Mouse (Mus musculus) megakaryocyte, embryonic 14.5 days (primary cell): ENCODE measurements around the gene Ccl22. TPM values are rescaled to one million over a fixed set of nuclear protein-coding genes. Genes with fewer than 3 reads are reported as not detected.

ENCODE experiments used
- H3K27me3 ChIP-seq: replicated peaks from 2 replicates; pipeline ENCODE3; 2012; ENCODE audit warnings: inconsistent platforms
- H3K36me3 ChIP-seq: replicated peaks from 2 replicates; pipeline ENCODE3; 2012; ENCODE audit warnings: low read length, inconsistent platforms, mixed read lengths
- H3K4me1 ChIP-seq: 2 replicates; pipeline ENCODE4 v1.6.1; 2012; ENCODE audit warnings: inconsistent platforms
- H3K4me3 ChIP-seq: replicated peaks from 2 replicates; pipeline ENCODE3; 2012; ENCODE audit warnings: moderate library complexity, mild to moderate bottlenecking, inconsistent platforms
- H3K9me3 ChIP-seq: 2 replicates; pipeline ENCODE4 v1.6.1; 2012; ENCODE audit warnings: inconsistent platforms
- FLI1 ChIP-seq: IDR thresholded peaks from 2 replicates; pipeline ENCODE4 v1.6.1; 2012; ENCODE audit warnings: low read length, inconsistent platforms, mixed read lengths
- GATA1 ChIP-seq: IDR thresholded peaks from 3 replicates; pipeline ENCODE4 v1.6.1; 2012; ENCODE audit warnings: mixed read lengths, low read length, inconsistent platforms, borderline replicate concordance
- polyA plus RNA-seq: library from polyadenylated mRNA; stranded (reverse); fragments of >175 nt; gene quantifications from 2 replicates; pipeline ENCODE4 v1.2.3, GENCODE M21; 2012; ENCODE audit warnings: low replicate concordance; ENCODE audit not compliant: insufficient read depth

Ccl22 gene
- polyA plus RNA-seq, 1 experiment = 0.30 TPM

GRCm38 (mm10) chr8:94733821-94734465 is 11.4 kb upstream of the Ccl22 start:
- H3K4me1 ChIP-seq = peaks cover 51% of the 10 kb centered on the region
- peak overlapping the region; percentile 65 for H3K4me3 ChIP-seq
- H3K36me3 ChIP-seq = no peaks in the 10 kb centered on the region
- TF ChIP-seq GATA1 = no peak
- peaks cover 2% of the 10 kb centered on the region for H3K27me3 ChIP-seq
- no peaks in the 10 kb centered on the region; the same call in 1 of the 2 replicates for H3K9me3 ChIP-seq

- peak overlapping the region; percentile 15 for H3K4me3 ChIP-seq
- no peaks in the 10 kb centered on the region for H3K36me3 ChIP-seq
- H3K9me3 ChIP-seq = no peaks in the 10 kb centered on the region; the same call in 1 of the 2 replicates
- no peak for TF ChIP-seq FLI1
- no peak for TF ChIP-seq GATA1
- peaks cover 44% of the 10 kb centered on the region for H3K4me1 ChIP-seq
- peaks cover 6% of the 10 kb centered on the region for H3K27me3 ChIP-seq
Observed at GRCm38 (mm10) chr8:94734735-94735350, 10.5 kb upstream of the Ccl22 start.

GRCm38 (mm10) chr8:94735426-94736094 is 9.8 kb upstream of the Ccl22 start:
- peaks cover under 1% of the 10 kb centered on the region for H3K9me3 ChIP-seq
- H3K27me3 ChIP-seq = peaks cover 6% of the 10 kb centered on the region
- H3K36me3 ChIP-seq = no peaks in the 10 kb centered on the region
- peak overlapping the region; percentile 86 for H3K4me3 ChIP-seq
- no peak for TF ChIP-seq GATA1
- no peak for TF ChIP-seq FLI1
- H3K4me1 ChIP-seq = peaks cover 41% of the 10 kb centered on the region

- Histone ChIP-seq H3K9me3 (peaks cover 6% of the 10 kb centered on the region), H3K4me3 (no peak overlapping the region), H3K4me1 (peaks cover 19% of the 10 kb centered on the region), H3K36me3 (no peaks in the 10 kb centered on the region), H3K27me3 (peaks cover 9% of the 10 kb centered on the region)
- TF ChIP-seq GATA1 = no peak
- no peak for TF ChIP-seq FLI1
Observed at GRCm38 (mm10) chr8:94739829-94740228, 5.6 kb upstream of the Ccl22 start.

GRCm38 (mm10) chr8:94740591-94740990 is 4.8 kb upstream of the Ccl22 start:
- Histone ChIP-seq H3K4me1 (peaks cover 19% of the 10 kb centered on the region), H3K9me3 (peaks cover 6% of the 10 kb centered on the region), H3K4me3 (no peak overlapping the region), H3K36me3 (no peaks in the 10 kb centered on the region), H3K27me3 (peaks cover 16% of the 10 kb centered on the region)
- TF ChIP-seq GATA1 (no peak), FLI1 (no peak)

GRCm38 (mm10) chr8:94741726-94742125 is 3.7 kb upstream of the Ccl22 start:
- peaks cover 9% of the 10 kb centered on the region; the same call in 1 of the 2 replicates for H3K4me1 ChIP-seq
- peaks cover 27% of the 10 kb centered on the region for H3K27me3 ChIP-seq
- H3K36me3 ChIP-seq = no peaks in the 10 kb centered on the region
- TF ChIP-seq FLI1 = no peak
- no peak for TF ChIP-seq GATA1
- H3K4me3 ChIP-seq = no peak overlapping the region
- peaks cover 6% of the 10 kb centered on the region for H3K9me3 ChIP-seq

GRCm38 (mm10) chr8:94744484-94744883 is 906 bp upstream of the Ccl22 start:
- Histone ChIP-seq H3K4me1 (peaks cover 16% of the 10 kb centered on the region), H3K27me3 (peaks cover 43% of the 10 kb centered on the region), H3K36me3 (no peaks in the 10 kb centered on the region), H3K9me3 (peaks cover 6% of the 10 kb centered on the region), H3K4me3 (no peak overlapping the region)
- no peak for TF ChIP-seq GATA1
- TF ChIP-seq FLI1 = no peak

GRCm38 (mm10) chr8:94744972-94745371 is 418 bp upstream of the Ccl22 start:
- peaks cover 6% of the 10 kb centered on the region for H3K9me3 ChIP-seq
- TF ChIP-seq FLI1 = no peak
- TF ChIP-seq GATA1 = no peak
- H3K4me3 ChIP-seq = no peak overlapping the region
- peaks cover 45% of the 10 kb centered on the region for H3K27me3 ChIP-seq
- no peaks in the 10 kb centered on the region for H3K36me3 ChIP-seq
- H3K4me1 ChIP-seq = peaks cover 16% of the 10 kb centered on the region

GRCm38 (mm10) chr8:94746832-94747231 is 1.4 kb downstream of the Ccl22 start:
- H3K4me3 ChIP-seq = no peak overlapping the region
- peaks cover 21% of the 10 kb centered on the region for H3K4me1 ChIP-seq
- peaks cover 54% of the 10 kb centered on the region for H3K27me3 ChIP-seq
- TF ChIP-seq FLI1 = no peak
- no peak for TF ChIP-seq GATA1
- H3K36me3 ChIP-seq = no peaks in the 10 kb centered on the region
- H3K9me3 ChIP-seq = no peaks in the 10 kb centered on the region

- H3K27me3 ChIP-seq = peaks cover 54% of the 10 kb centered on the region
- peaks cover 21% of the 10 kb centered on the region for H3K4me1 ChIP-seq
- H3K36me3 ChIP-seq = no peaks in the 10 kb centered on the region
- H3K4me3 ChIP-seq = peak overlapping the region; percentile 18
- H3K9me3 ChIP-seq = peaks cover 13% of the 10 kb centered on the region
- TF ChIP-seq GATA1 (no peak), FLI1 (no peak)
Observed at GRCm38 (mm10) chr8:94748363-94748762, 3.0 kb downstream of the Ccl22 start.
